Mouse (Mus musculus) cortical plate, adult 2 months (tissue): Measurements from ENCODE around the gene Suclg2.

Source experiments
- CTCF ChIP-seq: fragments of 200-500 bp; IDR thresholded peaks from 2 replicates; pipeline ENCODE4 v1.5.1; 2011; ENCODE audit warnings: mild to moderate bottlenecking, control low read depth, low read length; ENCODE audit not compliant: insufficient read depth; ENCODE audit errors: extremely low read depth
- POLR2A ChIP-seq: fragments of 200-500 bp; IDR thresholded peaks from 2 replicates; pipeline ENCODE4 v1.6.1; 2011; ENCODE audit warnings: mild to moderate bottlenecking, low read length, control low read depth; ENCODE audit not compliant: insufficient read depth; ENCODE audit errors: extremely low read depth

- TF ChIP-seq CTCF (no peak), POLR2A (no peak)
Measured at GRCm38 (mm10) chr6:95716476-95716875, 2.1 kb downstream of the Suclg2 start.
